Mouse (Mus musculus): ENCODE measurements at regions not wholly inside any gene's neighbourhood (a gene's known extent, or its start where the extent isn't known, plus 50 kb on each side); places are given as distances from the start of the nearest gene placed in this dataset.
A peak's percentile ranks its signal among the peaks of the same experiment; 100 is the strongest.

- DNase-seq (ENCODE audit: low read depth), result peak; percentile 32
Observed at GRCm38 (mm10) chr15:36919209-36919608, 88.4 kb downstream of the Zfp706 start.

- DNase-seq (ENCODE audit: low read depth), result peak; percentile 90
Observed at GRCm38 (mm10) chr15:36916998-36917397, 90.6 kb downstream of the Zfp706 start.

- DNase-seq (ENCODE audit: low read depth), result no peak
Observed at GRCm38 (mm10) chr15:36914239-36915100, 93.1 kb downstream of the Zfp706 start.

GRCm38 (mm10) chr15:36913308-36913707 is 94.3 kb downstream of the Zfp706 start:
- no peak for DNase-seq (ENCODE audit: low read depth)

- DNase-seq (ENCODE audit: low read depth), result no peak
Observed at GRCm38 (mm10) chr15:36910272-36910671, 97.3 kb downstream of the Zfp706 start.

- DNase-seq (ENCODE audit: low read depth), result no peak
Observed at GRCm38 (mm10) chr15:36909494-36909893, 98.1 kb downstream of the Zfp706 start.

- DNase-seq (ENCODE audit: low read depth), result no peak
Observed at GRCm38 (mm10) chr15:36906789-36907188, 100.8 kb downstream of the Zfp706 start.

GRCm38 (mm10) chr15:36906052-36906451 is 101.5 kb downstream of the Zfp706 start:
- DNase-seq (ENCODE audit: low read depth), result peak; percentile 53

GRCm38 (mm10) chr15:36903922-36904321 is 103.7 kb downstream of the Zfp706 start:
- DNase-seq (ENCODE audit: low read depth), result peak; percentile 69

GRCm38 (mm10) chr15:36903309-36903708 is 104.3 kb downstream of the Zfp706 start:
- peak; percentile 80 for DNase-seq (ENCODE audit: low read depth)

- DNase-seq (ENCODE audit: low read depth), result peak; percentile 67
Observed at GRCm38 (mm10) chr15:36901830-36902285, 105.7 kb downstream of the Zfp706 start.

GRCm38 (mm10) chr15:36901350-36901749 is 106.2 kb downstream of the Zfp706 start:
- DNase-seq (ENCODE audit: low read depth), result no peak

- DNase-seq (ENCODE audit: low read depth), result no peak
Observed at GRCm38 (mm10) chr15:36900940-36901339, 106.6 kb downstream of the Zfp706 start.

- no peak for DNase-seq (ENCODE audit: low read depth)
Observed at GRCm38 (mm10) chr15:36899882-36900281, 107.7 kb downstream of the Zfp706 start.

GRCm38 (mm10) chr15:36898857-36899523 is 108.6 kb downstream of the Zfp706 start:
- DNase-seq (ENCODE audit: low read depth), result no peak

- DNase-seq (ENCODE audit: low read depth), result peak; percentile 64
Observed at GRCm38 (mm10) chr15:36898326-36898725, 109.2 kb downstream of the Zfp706 start.

- peak; percentile 38 for DNase-seq (ENCODE audit: low read depth)
Observed at GRCm38 (mm10) chr15:36896265-36896664, 111.3 kb downstream of the Zfp706 start.

GRCm38 (mm10) chr15:36895031-36895430 is 112.5 kb downstream of the Zfp706 start:
- DNase-seq (ENCODE audit: low read depth), result no peak

- no peak for DNase-seq (ENCODE audit: low read depth)
Observed at GRCm38 (mm10) chr15:36893407-36893969, 114.1 kb downstream of the Zfp706 start.

- no peak for DNase-seq (ENCODE audit: low read depth)
Observed at GRCm38 (mm10) chr15:36892576-36893205, 114.9 kb downstream of the Zfp706 start.

GRCm38 (mm10) chr15:36891851-36892250 is 115.7 kb downstream of the Zfp706 start:
- no peak for DNase-seq (ENCODE audit: low read depth)

- no peak for DNase-seq (ENCODE audit: low read depth)
Observed at GRCm38 (mm10) chr15:36891296-36891695, 116.3 kb downstream of the Zfp706 start.

All from 416B (cell line).